Mouse (Mus musculus) ES-CJ7 (cell line): ENCODE results near the gene Kctd14.

Experiments used
- DNase-seq: peaks from one replicate; pipeline ENCODE4 v3.0.0; 2011; ENCODE audit warnings: low read depth, low spot score

The Kctd14 gene

GRCm38 (mm10) chr7:97438986-97439385 lies 12.1 kb upstream of the Kctd14 start:
- no peak for DNase-seq

GRCm38 (mm10) chr7:97446171-97446925 lies 4.8 kb upstream of the Kctd14 start:
- DNase-seq = no peak

- peak; percentile 30 for DNase-seq
Observed at GRCm38 (mm10) chr7:97447050-97447531, 4.0 kb upstream of the Kctd14 start.

GRCm38 (mm10) chr7:97452196-97452595 lies 1.1 kb downstream of the Kctd14 start:
- no peak for DNase-seq

- peak; percentile 55 for DNase-seq
Observed at GRCm38 (mm10) chr7:97453141-97453921, 2.2 kb downstream of the Kctd14 start.

GRCm38 (mm10) chr7:97454795-97455194 lies 3.7 kb downstream of the Kctd14 start:
- no peak for DNase-seq

- DNase-seq = no peak
Observed at GRCm38 (mm10) chr7:97455577-97455976, 4.5 kb downstream of the Kctd14 start.

GRCm38 (mm10) chr7:97473001-97473400 lies 21.9 kb downstream of the Kctd14 start:
- no peak for DNase-seq

- DNase-seq = no peak
Observed at GRCm38 (mm10) chr7:97479349-97479748, 28.2 kb downstream of the Kctd14 start.

GRCm38 (mm10) chr7:97480290-97480689 lies 29.2 kb downstream of the Kctd14 start:
- no peak for DNase-seq

- peak; percentile 97 for DNase-seq
Observed at GRCm38 (mm10) chr7:97480821-97481339, 29.8 kb downstream of the Kctd14 start, which contains the start of gene Ints4. Gene Ints4 (plus strand): TSS chr7:97480956.

- no peak for DNase-seq
Observed at GRCm38 (mm10) chr7:97483378-97483777, 32.3 kb downstream of the Kctd14 start.

- peak; percentile 60 for DNase-seq
Observed at GRCm38 (mm10) chr7:97491157-97491556, 40.0 kb downstream of the Kctd14 start.

GRCm38 (mm10) chr7:97492420-97492819 lies 41.3 kb downstream of the Kctd14 start:
- DNase-seq = no peak

GRCm38 (mm10) chr7:97495052-97495451 lies 43.9 kb downstream of the Kctd14 start:
- DNase-seq = no peak

GRCm38 (mm10) chr7:97500555-97501209 lies 49.6 kb downstream of the Kctd14 start:
- no peak for DNase-seq
